Mouse (Mus musculus) E14TG2a.4 (cell line): ENCODE data around the gene Eddm3b.

Source experiments
- CTCF ChIP-seq: conservative IDR thresholded peaks from 2 replicates; pipeline ENCODE4 v1.5.1; 2014; ENCODE audit warnings: low read length
- POU5F1 ChIP-seq: IDR thresholded peaks from 2 replicates; pipeline ENCODE4 v1.6.1; 2014; ENCODE audit warnings: low read length, borderline replicate concordance

- TF ChIP-seq CTCF (no peak), POU5F1 (no peak)
These were observed 20.7 kb upstream of the Eddm3b start for GRCm38 (mm10) chr14:51093496-51093895.
